Mouse (Mus musculus): Measurements from ENCODE around the gene Mrm2.
"Not testable (repeated sequence)": the region's sequence is repeated elsewhere in the genome, so short reads cannot be mapped to it uniquely, and the experiment has no call there.

Mrm2 gene

GRCm38 (mm10) chr5:140331615-140332512, at the start of gene Mrm2:
Mrm2 (minus strand) TSS chr5:140331898.
- DNase-seq (ENCODE audit: low spot score) = peak; percentile 45

GRCm38 (mm10) chr5:140381156-140381555, 49.5 kb upstream of the Mrm2 start:
- DNase-seq (ENCODE audit: low spot score) = no peak

- DNase-seq (ENCODE audit: low spot score) = no peak
These were observed 47.6 kb upstream of the Mrm2 start for GRCm38 (mm10) chr5:140379299-140379698.

- no peak for DNase-seq (ENCODE audit: low spot score)
These were observed 46.6 kb upstream of the Mrm2 start for GRCm38 (mm10) chr5:140378121-140378853.

- DNase-seq (ENCODE audit: low spot score) = no peak
These were observed 43.6 kb upstream of the Mrm2 start for GRCm38 (mm10) chr5:140375249-140375829.

- DNase-seq (ENCODE audit: low spot score) = no peak
These were observed 42.5 kb upstream of the Mrm2 start for GRCm38 (mm10) chr5:140374226-140374625.

- no peak for DNase-seq (ENCODE audit: low spot score)
These were observed 42.0 kb upstream of the Mrm2 start for GRCm38 (mm10) chr5:140373711-140374110.

GRCm38 (mm10) chr5:140371671-140372070, 40.0 kb upstream of the Mrm2 start:
- peak; percentile 66 for DNase-seq (ENCODE audit: low spot score)

GRCm38 (mm10) chr5:140370446-140371254, 39.0 kb upstream of the Mrm2 start:
- DNase-seq (ENCODE audit: low spot score) = no peak

- DNase-seq (ENCODE audit: low spot score) = no peak
These were observed 37.8 kb upstream of the Mrm2 start for GRCm38 (mm10) chr5:140369466-140369865.

GRCm38 (mm10) chr5:140368926-140369325, 37.2 kb upstream of the Mrm2 start:
- DNase-seq (ENCODE audit: low spot score) = no peak

GRCm38 (mm10) chr5:140368126-140368525, 36.4 kb upstream of the Mrm2 start:
- DNase-seq (ENCODE audit: low spot score) = not testable (repeated sequence)

GRCm38 (mm10) chr5:140364415-140364814, 32.7 kb upstream of the Mrm2 start:
- no peak for DNase-seq (ENCODE audit: low spot score)

- no peak for DNase-seq (ENCODE audit: low spot score)
These were observed 28.4 kb upstream of the Mrm2 start for GRCm38 (mm10) chr5:140359930-140360674.

- no peak for DNase-seq (ENCODE audit: low spot score)
These were observed 25.8 kb upstream of the Mrm2 start for GRCm38 (mm10) chr5:140357466-140357865.

- DNase-seq (ENCODE audit: low spot score) = no peak
These were observed 24.2 kb upstream of the Mrm2 start for GRCm38 (mm10) chr5:140355934-140356333.

GRCm38 (mm10) chr5:140352352-140352751, 20.7 kb upstream of the Mrm2 start:
- DNase-seq (ENCODE audit: low spot score) = no peak

- no peak for DNase-seq (ENCODE audit: low spot score)
These were observed 19.2 kb upstream of the Mrm2 start for GRCm38 (mm10) chr5:140350731-140351497.

- no peak for DNase-seq (ENCODE audit: low spot score)
These were observed 18.2 kb upstream of the Mrm2 start for GRCm38 (mm10) chr5:140349882-140350281.

- DNase-seq (ENCODE audit: low spot score) = no peak
These were observed 14.4 kb upstream of the Mrm2 start for GRCm38 (mm10) chr5:140346050-140346449.
